Mouse (Mus musculus): ENCODE results near the gene Ip6k1. TPM values are rescaled to one million over a fixed set of nuclear protein-coding genes. Genes with fewer than 3 reads are reported as not detected.

Ip6k1 gene
- polyA plus RNA-seq, 1 experiment: 116 TPM

GRCm38 (mm10) chr9:108095949-108096712 lies 93.8 kb downstream of the Ip6k1 start:
- no peak for DNase-seq
- TF ChIP-seq CTCF (IDR thresholded peaks at IDR 0.05; ENCODE audit: insufficient read depth, low read length) (no peak), POLR2A (IDR thresholded peaks at IDR 0.05; ENCODE audit: borderline replicate concordance, extremely low read depth, low read depth, low read length) (no peak)
- Histone ChIP-seq H3K4me3 (replicated peaks; ENCODE audit: extremely low read depth, low read depth, low read length) (no peak overlapping the region), H3K4me1 (ENCODE audit: control insufficient read depth, insufficient read depth, low read length) (peaks cover 4% of the 10 kb centered on the region)
- WGBS: 57% methylated on average over 10 of the region's 10 CpGs

Other genes with a start within 250 kb of the Ip6k1 start
- gene Rbm5, start 231.5 kb upstream of the Ip6k1 start, polyA plus RNA-seq (2012; rRNA removed): 54.0 and 77.1 TPM in 2 replicates
- gene Rbm6, start 129.3 kb upstream of the Ip6k1 start, polyA plus RNA-seq (2012; rRNA removed): 13.0 and 19.0 TPM in 2 replicates
- 29.4 and 31.7 TPM in 2 replicates for gene Mon1a, start 114.3 kb upstream of the Ip6k1 start, polyA plus RNA-seq (2012; rRNA removed)
- 17.8 and 27.4 TPM in 2 replicates for gene Mst1r, start 95.6 kb upstream of the Ip6k1 start, polyA plus RNA-seq (2012; rRNA removed)
- gene Actl11, start 74.0 kb upstream of the Ip6k1 start, polyA plus RNA-seq (2012; rRNA removed): not detected in 2 replicates
- gene Camkv, start 66.8 kb upstream of the Ip6k1 start, polyA plus RNA-seq (2012; rRNA removed): 0.06 and 0.09 TPM in 2 replicates
- gene Traip, start 52.4 kb upstream of the Ip6k1 start, polyA plus RNA-seq (2012; rRNA removed): 0.79 and 0.93 TPM in 2 replicates
- gene Uba7, start 27.0 kb upstream of the Ip6k1 start, polyA plus RNA-seq (2012; rRNA removed): 94.0 and 124 TPM in 2 replicates
- 3.3 and 5.5 TPM in 2 replicates for gene Gm20661, start 19.4 kb upstream of the Ip6k1 start, polyA plus RNA-seq (2012; rRNA removed)
- 23.1 and 26.6 TPM in 2 replicates for gene Inka1, start 16.6 kb upstream of the Ip6k1 start, polyA plus RNA-seq (2012; rRNA removed)
- 72.3 and 89.2 TPM in 2 replicates for gene Cdhr4, start 10.0 kb upstream of the Ip6k1 start, polyA plus RNA-seq (2012; rRNA removed)
- 6.3 and 11.5 TPM in 2 replicates for gene Gm20662, start 6.2 kb upstream of the Ip6k1 start, polyA plus RNA-seq (2012; rRNA removed)
- 14.6 and 20.3 TPM in 2 replicates for gene Gmppb, start 46.7 kb downstream of the Ip6k1 start, polyA plus RNA-seq (2012; rRNA removed)
- 2.3 and 3.2 TPM in 2 replicates for gene Amigo3, start 50.7 kb downstream of the Ip6k1 start, polyA plus RNA-seq (2012; rRNA removed)
- 1.5 and 2.5 TPM in 2 replicates for gene Mst1, start 77.9 kb downstream of the Ip6k1 start, polyA plus RNA-seq (2012; rRNA removed)
- 78.6 and 88.0 TPM in 2 replicates for gene Rnf123, start 80.8 kb downstream of the Ip6k1 start, polyA plus RNA-seq (2012; rRNA removed)
- gene Apeh, start 92.1 kb downstream of the Ip6k1 start, polyA plus RNA-seq (2012; rRNA removed): 64.7 and 74.8 TPM in 2 replicates
- gene Bsn, start 187.9 kb downstream of the Ip6k1 start, polyA plus RNA-seq (2012; rRNA removed): 0.74 and 0.95 TPM in 2 replicates

Data from lung, adult 2 months (tissue).